Mouse (Mus musculus) testis, adult 2 months (tissue): Measurements from ENCODE around the gene Wfikkn1.
"Not testable (repeated sequence)": the region's sequence is repeated elsewhere in the genome, so short reads cannot be mapped to it uniquely, and the experiment has no call there.

Experiments used
- CTCF ChIP-seq: fragments of 200-500 bp; IDR thresholded peaks from 2 replicates; pipeline ENCODE4 v1.5.1; 2012; ENCODE audit warnings: low read depth, mild to moderate bottlenecking, inconsistent platforms, low read length, moderate library complexity; ENCODE audit not compliant: control insufficient read depth, insufficient read depth, insufficient replicate concordance
- POLR2A ChIP-seq: fragments of 200-500 bp; IDR thresholded peaks from 2 replicates; pipeline ENCODE4 v1.6.1; 2012; ENCODE audit warnings: low read depth, mild to moderate bottlenecking, inconsistent platforms, low read length, moderate library complexity; ENCODE audit not compliant: control insufficient read depth

- not testable (repeated sequence) for TF ChIP-seq CTCF, POLR2A
Measured at GRCm38 (mm10) chr17:25871566-25871965, 9.1 kb downstream of the Wfikkn1 start.
